Mouse (Mus musculus) liver, adult 2 months (tissue): ENCODE data around the gene Zfp318. TPM values are rescaled to one million over a fixed set of nuclear protein-coding genes. Genes with fewer than 3 reads are reported as not detected.

Source experiments
- DNase-seq: peaks from one replicate; pipeline ENCODE4 v3.0.0-alpha.2; 2011; ENCODE audit warnings: low read depth, low spot score; ENCODE audit errors: extremely low read depth
- H3K27ac ChIP-seq: fragments of 200-500 bp; replicated peaks from 2 replicates; pipeline ENCODE4 v1.5.1; 2012; ENCODE audit warnings: low read depth, mild to moderate bottlenecking, control low read depth, inconsistent platforms, low read length; ENCODE audit not compliant: insufficient read depth
- H3K27me3 ChIP-seq: fragments of 200-500 bp; 2 replicates; pipeline ENCODE4 v1.6.1; 2012; ENCODE audit warnings: mild to moderate bottlenecking, moderate library complexity, low read length, inconsistent platforms; ENCODE audit not compliant: control insufficient read depth, insufficient read depth
- H3K36me3 ChIP-seq: fragments of 200-500 bp; 2 replicates; pipeline ENCODE4 v1.6.1; 2012; ENCODE audit warnings: low read length, inconsistent platforms; ENCODE audit not compliant: control insufficient read depth, insufficient read depth
- H3K4me1 ChIP-seq: fragments of 200-500 bp; 2 replicates; pipeline ENCODE4 v1.6.1; 2011; ENCODE audit warnings: low read length; ENCODE audit not compliant: control insufficient read depth, insufficient read depth
- H3K4me3 ChIP-seq: fragments of 200-500 bp; 2 replicates; pipeline ENCODE4 v1.5.1; 2011; ENCODE audit warnings: low read depth, mild to moderate bottlenecking, control low read depth, low read length, moderate library complexity; ENCODE audit not compliant: insufficient read depth
- H3K79me2 ChIP-seq: fragments of 200-500 bp; 2 replicates; pipeline ENCODE4 v1.6.1; 2012; ENCODE audit warnings: inconsistent platforms, mild to moderate bottlenecking, low read length, moderate library complexity; ENCODE audit not compliant: control insufficient read depth, insufficient read depth
- H3K9ac ChIP-seq: fragments of 200-500 bp; 2 replicates; pipeline ENCODE4 v1.6.1; 2012; ENCODE audit warnings: low read depth, mild to moderate bottlenecking, control low read depth, inconsistent platforms, low read length
- CTCF ChIP-seq: fragments of 200-500 bp; IDR thresholded peaks from 2 replicates; pipeline ENCODE4 v1.5.1; 2011; ENCODE audit warnings: low read depth, low read length, control low read depth
- POLR2A ChIP-seq: fragments of 200-500 bp; IDR thresholded peaks from 2 replicates; pipeline ENCODE4 v1.6.1; 2011; ENCODE audit warnings: low read length, control low read depth; ENCODE audit not compliant: insufficient read depth; ENCODE audit errors: extremely low read depth
- WGBS: fragments of 180-500 bp; shearing (Covaris S2); methylation state at CpG from one replicate; pipeline ENCODE4 v1.1.7; 2018; 5-methylcytosine and 5-hydroxymethylcytosine counted together
- polyA plus RNA-seq: library from polyadenylated mRNA; depleted of rRNA; stranded (reverse); fragments of >200 nt; gene quantifications from 2 replicates; pipeline ENCODE4 v1.2.3, GENCODE M21; 2012; rRNA removed
- total RNA-seq: library from RNA; depleted of rRNA; stranded (reverse); fragments of >200 nt; gene quantifications from 2 replicates; pipeline ENCODE4 v1.2.3, GENCODE M21; 2014; rRNA removed

Gene Zfp318
- 6.0 and 6.9 TPM in 2 replicates for total RNA-seq
- 6.0 and 8.3 TPM in 2 replicates for polyA plus RNA-seq

DNA sequence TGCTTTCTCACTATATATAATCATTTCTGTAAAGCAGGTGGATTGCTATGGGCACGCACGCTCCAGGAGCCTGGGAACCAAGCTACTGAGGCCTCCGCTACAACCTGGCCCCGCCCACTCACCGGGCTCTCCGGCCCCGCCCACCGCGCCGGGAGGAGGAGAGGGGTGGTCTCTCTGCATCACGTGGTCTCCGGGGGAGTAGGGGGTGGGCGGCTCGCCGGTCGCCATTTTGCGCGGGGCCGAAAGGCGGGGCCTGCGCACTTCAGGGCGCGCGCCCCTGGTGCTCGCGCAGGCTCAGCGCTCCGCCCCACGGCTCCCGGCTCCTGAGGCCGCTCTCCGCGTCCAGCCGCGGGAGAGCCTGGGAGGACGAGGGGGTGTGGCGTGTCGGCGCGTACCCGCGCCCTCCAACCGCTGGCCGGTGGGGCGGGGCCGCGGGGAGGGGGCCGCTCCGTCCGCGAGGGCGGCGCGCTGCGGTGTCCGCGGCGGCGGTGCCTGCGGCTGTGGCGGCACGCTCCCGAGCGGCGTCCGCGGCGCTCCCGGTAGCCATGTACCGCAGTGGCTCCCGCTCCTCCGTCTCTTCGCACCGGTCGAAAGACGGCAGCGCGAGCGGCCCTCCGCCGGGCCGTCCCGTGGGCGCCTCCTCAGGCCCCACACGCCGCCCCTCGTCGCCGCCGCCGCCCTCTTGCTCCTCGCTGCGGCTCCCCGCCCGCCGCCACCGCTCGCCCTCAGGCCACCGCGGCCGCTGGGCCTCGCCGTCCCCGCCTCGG is at the start of gene Zfp318:
TSS of gene Zfp318 (plus strand) at position 438 of the 767 bp plus-strand sequence.
- Histone ChIP-seq H3K4me3 (peak within 1 kb of the TSS; percentile 90), H3K4me1 (peaks cover 9% of the 10 kb centered on the region), H3K27ac (peak within 1 kb of the TSS; percentile 78), H3K27me3 (no peaks in the 10 kb centered on the region), H3K9ac (peak within 1 kb of the TSS; percentile 98), H3K79me2 (peaks cover 8% of the 10 kb centered on the region; the same call in 1 of the 2 replicates), H3K36me3 (peaks cover 9% of the 10 kb centered on the region)
- DNase-seq, result peak; percentile 79
- TF ChIP-seq CTCF (no peak), POLR2A (peak; percentile 76)
- WGBS, result under 1% methylated on average over 104 of the region's 105 CpGs

GRCm38 (mm10) chr17:46336475-46336874 is 47.1 kb upstream of the Zfp318 start:
- no peak overlapping the region for H3K9ac ChIP-seq
- TF ChIP-seq CTCF (peak; percentile 71), POLR2A (no peak)
- no peaks in the 10 kb centered on the region for H3K79me2 ChIP-seq
- no peaks in the 10 kb centered on the region for H3K27me3 ChIP-seq
- H3K27ac ChIP-seq, result no peak overlapping the region
- no peaks in the 10 kb centered on the region for H3K36me3 ChIP-seq
- no peaks in the 10 kb centered on the region for H3K4me1 ChIP-seq
- H3K4me3 ChIP-seq, result no peak overlapping the region
- DNase-seq, result peak; percentile 12
- WGBS, result 36% methylated on average over 5 of the region's 5 CpGs

DNA sequence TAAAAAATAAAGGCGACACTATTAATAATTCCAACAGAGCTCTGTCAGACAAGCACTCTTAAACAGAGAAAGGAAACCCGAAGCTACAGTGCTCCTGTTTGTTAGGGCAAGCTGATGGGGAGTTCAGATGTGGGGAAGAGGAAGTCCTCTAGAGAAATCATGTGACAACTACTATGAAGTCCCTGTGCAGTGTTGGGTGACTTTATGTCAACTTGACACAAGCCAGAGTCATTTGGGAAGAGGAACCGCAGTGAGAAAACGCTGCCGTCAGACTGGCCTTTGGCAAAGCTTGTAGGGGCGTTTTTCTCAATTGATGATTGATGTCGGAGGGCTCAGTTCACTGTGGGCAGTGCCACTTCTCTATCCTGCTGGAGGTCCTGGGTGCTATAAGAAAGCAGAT is 42.3 kb upstream of the Zfp318 start:
- Histone ChIP-seq H3K4me3 (no peak overlapping the region), H3K4me1 (no peaks in the 10 kb centered on the region), H3K36me3 (no peaks in the 10 kb centered on the region), H3K79me2 (no peaks in the 10 kb centered on the region), H3K9ac (no peak overlapping the region), H3K27ac (0 out of 2 replicates have a peak overlapping the region, but pooled peaks have one; percentile 22), H3K27me3 (no peaks in the 10 kb centered on the region)
- 76% methylated on average over 7 of the region's 7 CpGs for WGBS
- peak; percentile 51 for DNase-seq
- no peak for TF ChIP-seq POLR2A
- TF ChIP-seq CTCF, result no peak

- H3K36me3 ChIP-seq, result no peaks in the 10 kb centered on the region
- WGBS, result 83% methylated on average over 8 of the region's 8 CpGs
- TF ChIP-seq CTCF (no peak), POLR2A (no peak)
- H3K27ac ChIP-seq, result no peak overlapping the region
- H3K9ac ChIP-seq, result no peak overlapping the region
- no peak for DNase-seq
- H3K4me1 ChIP-seq, result no peaks in the 10 kb centered on the region
- no peak overlapping the region for H3K4me3 ChIP-seq
- H3K79me2 ChIP-seq, result no peaks in the 10 kb centered on the region
- H3K27me3 ChIP-seq, result no peaks in the 10 kb centered on the region
Observed at GRCm38 (mm10) chr17:46351026-46351700, 32.4 kb upstream of the Zfp318 start.

- Histone ChIP-seq H3K4me3 (no peak overlapping the region), H3K4me1 (no peaks in the 10 kb centered on the region), H3K36me3 (no peaks in the 10 kb centered on the region), H3K27ac (no peak overlapping the region), H3K27me3 (no peaks in the 10 kb centered on the region), H3K9ac (no peak overlapping the region), H3K79me2 (no peaks in the 10 kb centered on the region)
- DNase-seq, result peak; percentile 42
- TF ChIP-seq POLR2A (no peak), CTCF (peak; percentile 74)
- WGBS, result 49% methylated on average over 3 of the region's 3 CpGs
Observed at GRCm38 (mm10) chr17:46371783-46372182, 11.7 kb upstream of the Zfp318 start.

GRCm38 (mm10) chr17:46378564-46378963 is 5.0 kb upstream of the Zfp318 start:
- Histone ChIP-seq H3K27ac (no peak overlapping the region), H3K36me3 (no peaks in the 10 kb centered on the region), H3K4me1 (no peaks in the 10 kb centered on the region; the same call in 1 of the 2 replicates), H3K4me3 (no peak overlapping the region), H3K79me2 (no peaks in the 10 kb centered on the region), H3K27me3 (no peaks in the 10 kb centered on the region), H3K9ac (no peak overlapping the region)
- 94% methylated on average over 3 of the region's 3 CpGs for WGBS
- DNase-seq, result no peak
- TF ChIP-seq POLR2A (no peak), CTCF (no peak)
